Mouse (Mus musculus) right cerebral cortex, postnatal 14 days (tissue): ENCODE measurements around the gene Rtn4rl1.

Experiments
- DNase-seq: peaks from one replicate; pipeline ENCODE4 v3.0.0; 2022

Rtn4rl1 gene

DNA sequence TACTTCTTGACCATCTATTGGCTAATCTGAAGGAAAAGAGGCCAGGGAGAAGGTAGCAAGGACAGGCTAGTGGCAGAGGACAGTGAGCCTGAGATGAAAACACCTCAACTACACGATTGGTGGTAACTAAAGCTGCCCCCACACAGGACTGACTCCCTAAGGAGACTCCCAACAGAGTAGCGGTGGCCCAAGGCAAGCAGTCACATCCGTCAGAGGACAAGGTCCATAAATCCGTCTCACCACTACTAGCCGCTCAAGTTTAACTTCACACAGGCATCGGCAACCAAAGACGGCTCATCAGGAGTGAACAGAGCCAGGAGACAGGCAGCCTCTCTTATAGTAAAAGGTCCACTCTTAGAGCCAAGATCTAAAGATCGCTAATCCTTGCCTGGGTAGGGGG lies 117.2 kb downstream of the Rtn4rl1 start:
- DNase-seq, result no peak

DNA sequence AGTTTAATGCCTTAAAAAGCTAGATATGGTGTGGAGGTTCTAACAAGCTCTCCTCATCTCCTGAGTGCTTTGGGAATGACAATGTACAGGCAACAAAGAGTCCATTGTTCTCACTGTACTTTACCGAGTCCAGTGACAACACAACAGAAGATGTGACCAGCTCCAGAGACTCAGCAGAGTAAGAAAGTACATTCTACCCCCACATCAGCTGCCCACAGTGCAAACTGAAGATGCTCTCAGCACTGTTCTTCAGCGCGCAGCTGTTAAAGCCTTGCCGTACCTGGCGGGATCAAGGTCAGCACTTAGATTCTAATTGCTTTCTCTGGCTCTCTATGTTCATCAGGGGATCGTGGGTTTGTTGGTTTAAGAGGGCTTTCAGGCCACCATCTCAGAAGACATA lies 118.2 kb downstream of the Rtn4rl1 start:
- DNase-seq, result no peak

DNA sequence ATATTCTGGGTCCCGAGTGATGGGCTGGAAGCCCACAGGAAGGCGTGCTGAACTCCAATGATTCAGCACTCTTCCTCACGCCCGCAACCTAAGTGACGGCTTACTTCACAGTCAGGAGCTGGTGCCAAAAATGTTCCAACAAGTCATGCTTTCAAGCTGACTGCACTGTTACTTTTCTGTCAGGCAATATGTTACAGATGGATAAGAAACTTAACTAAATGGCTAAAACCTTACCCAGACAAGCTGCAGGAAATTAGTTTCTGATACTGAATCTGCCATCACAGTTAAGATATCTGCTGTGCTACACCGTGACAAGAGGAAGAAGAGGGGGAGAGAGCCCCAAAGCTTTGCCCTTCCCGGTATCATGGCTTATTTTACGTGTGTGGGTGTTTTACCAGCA lies 120.3 kb downstream of the Rtn4rl1 start:
- no peak for DNase-seq
